Mouse (Mus musculus): Measurements from ENCODE around the gene Nudt17.
"Not testable (repeated sequence)": the region's sequence is repeated elsewhere in the genome, so short reads cannot be mapped to it uniquely, and the experiment has no call there.

Gene Nudt17

DNA sequence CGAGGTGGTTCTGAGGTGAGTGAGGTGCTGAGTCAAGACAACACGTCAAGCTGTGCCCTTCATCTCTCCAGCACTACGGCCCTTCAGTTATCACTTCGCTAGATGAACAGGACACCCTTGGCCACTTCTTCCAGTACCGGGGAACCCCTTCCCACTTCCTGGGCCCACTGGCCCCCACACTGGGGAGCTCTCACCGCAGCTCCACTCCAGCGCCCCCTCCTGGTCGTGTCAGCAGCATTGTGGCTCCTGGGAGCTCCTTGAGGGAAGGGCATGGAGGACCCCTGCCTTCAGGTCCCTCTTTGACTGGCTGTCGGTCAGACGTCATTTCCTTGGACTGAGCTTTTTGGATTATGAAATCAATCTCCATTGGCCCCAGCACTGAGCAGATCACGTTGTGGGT lies 3.6 kb downstream of the Nudt17 start:
- DNase-seq (ENCODE audit: low spot score in 2 of 2): peak; percentile 21 to 35

DNA sequence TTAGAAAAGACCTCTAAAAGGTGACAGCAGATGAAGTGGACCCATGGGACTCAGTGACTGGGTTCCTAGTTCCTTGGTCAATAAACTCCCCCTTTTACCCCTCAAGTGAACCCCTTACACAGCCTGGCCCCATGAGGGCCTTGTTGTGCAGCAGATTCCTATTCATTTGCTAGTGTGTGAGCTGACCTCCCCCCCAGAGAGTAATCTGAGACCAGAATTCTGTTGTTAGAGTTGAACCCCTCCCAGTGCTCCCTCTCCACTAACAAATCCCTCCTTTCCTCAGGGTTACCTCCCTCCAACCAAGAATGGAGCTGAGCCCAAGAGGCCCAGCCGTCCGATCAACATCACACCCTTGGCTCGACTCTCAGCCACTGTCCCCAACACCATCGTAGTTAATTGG lies 7.4 kb downstream of the Nudt17 start:
- DNase-seq (ENCODE audit: low spot score in 2 of 2): no peak

DNA sequence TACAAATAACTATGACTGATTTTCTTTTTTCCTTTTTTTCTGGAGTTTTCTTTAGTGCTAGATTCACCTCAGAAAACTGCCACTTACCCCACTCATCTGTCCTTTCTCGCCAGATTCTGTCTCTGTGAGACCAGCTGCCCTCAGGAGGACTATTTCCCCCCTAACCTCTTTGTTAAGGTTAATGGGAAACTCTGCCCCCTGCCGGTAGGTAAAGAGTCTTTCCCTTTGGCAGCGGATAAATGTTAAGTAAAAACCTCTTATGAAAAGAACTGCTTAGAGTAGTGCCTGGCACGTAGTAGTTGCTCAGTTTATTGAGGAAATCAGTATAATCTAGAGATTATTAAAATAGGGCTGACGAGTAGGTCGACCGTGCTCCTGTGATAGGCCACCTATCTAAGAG lies 8.0 kb downstream of the Nudt17 start:
- DNase-seq (ENCODE audit: low spot score in 2 of 2): peak in 1 of 2 experiments; percentile 30

DNA sequence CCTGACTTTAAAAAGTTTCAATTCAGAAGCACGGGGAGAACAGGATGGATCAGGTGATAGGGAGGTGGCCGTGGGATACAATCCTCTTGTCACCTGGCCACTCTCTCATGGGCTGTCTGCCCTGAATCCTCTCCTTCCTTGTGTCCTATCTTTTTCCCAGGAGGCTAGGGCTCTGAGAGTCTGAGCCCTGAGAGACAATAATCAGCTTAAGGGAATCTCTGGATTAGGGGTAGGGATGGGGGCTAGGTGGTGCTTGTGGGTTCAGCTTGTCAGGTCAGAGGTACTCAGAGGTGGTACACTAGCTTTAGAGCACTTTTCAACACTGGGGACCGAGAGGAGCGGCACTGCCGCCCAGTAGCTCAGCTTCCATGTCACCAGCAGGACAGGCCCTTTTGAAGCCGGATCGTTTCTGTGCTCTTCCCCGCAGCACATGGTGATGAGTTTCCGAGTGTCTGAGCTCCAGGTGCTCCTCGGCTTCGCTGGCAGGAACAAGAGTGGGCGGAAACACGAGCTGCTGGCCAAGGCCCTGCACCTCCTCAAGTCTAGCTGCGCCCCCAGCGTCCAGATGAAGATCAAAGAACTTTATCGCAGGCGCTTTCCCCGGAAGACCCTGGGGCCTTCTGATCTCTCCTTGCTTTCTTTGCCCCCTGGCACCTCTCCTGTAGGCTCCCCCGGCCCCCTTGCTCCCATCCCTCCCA lies 9.2 kb downstream of the Nudt17 start:
- no peak for DNase-seq (ENCODE audit: low spot score in 2 of 2)

DNA sequence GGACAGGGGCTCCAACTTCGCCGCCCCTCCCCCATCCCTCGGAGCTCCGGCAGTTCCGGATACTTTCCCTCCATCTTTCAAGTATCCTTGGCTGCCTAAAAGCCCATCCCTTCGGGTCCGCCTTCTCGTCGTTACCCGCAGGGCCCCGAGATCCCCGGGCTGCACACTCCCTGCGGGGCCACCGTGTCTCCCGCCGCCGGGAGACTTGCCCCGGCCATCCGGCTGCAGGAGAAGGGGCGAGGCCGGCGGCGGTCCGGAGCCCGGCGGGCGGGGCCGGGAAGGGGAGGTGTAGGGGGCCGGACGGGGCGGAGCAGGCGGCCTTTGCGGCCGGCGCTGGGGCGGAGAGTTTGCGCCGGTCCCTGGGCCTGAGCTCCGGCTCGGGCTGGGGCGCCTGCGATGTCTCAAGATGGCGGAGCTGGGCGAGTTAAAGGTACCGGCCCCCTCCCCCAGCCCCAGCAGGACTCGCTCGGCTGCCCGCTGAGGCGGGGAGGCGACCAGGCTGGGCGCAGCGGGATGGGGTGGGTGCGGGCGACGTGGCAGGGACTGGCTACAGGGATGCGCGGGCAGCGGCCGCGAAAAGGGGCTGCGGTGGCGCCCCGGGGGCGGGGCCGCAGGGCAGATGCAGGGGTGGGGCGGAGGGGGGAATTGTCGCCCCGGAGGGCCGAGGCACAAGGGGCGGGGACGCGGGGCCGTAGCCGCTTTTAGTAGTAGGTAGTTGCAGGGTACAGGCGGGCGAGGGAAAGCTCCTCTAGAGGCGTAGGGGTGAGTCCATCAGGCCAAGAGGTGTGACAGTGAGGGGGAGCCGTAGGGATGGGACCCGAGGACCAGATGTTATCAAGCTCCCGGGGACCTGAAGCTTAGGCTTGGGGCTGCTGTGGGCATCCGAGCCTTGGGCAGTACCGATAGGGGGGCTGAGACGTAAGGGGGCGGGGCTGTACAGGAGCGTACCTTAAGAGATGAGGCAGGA lies 11.3 kb downstream of the Nudt17 start:
- peak; percentile 84 for DNase-seq (ENCODE audit: low spot score in 2 of 2)

DNA sequence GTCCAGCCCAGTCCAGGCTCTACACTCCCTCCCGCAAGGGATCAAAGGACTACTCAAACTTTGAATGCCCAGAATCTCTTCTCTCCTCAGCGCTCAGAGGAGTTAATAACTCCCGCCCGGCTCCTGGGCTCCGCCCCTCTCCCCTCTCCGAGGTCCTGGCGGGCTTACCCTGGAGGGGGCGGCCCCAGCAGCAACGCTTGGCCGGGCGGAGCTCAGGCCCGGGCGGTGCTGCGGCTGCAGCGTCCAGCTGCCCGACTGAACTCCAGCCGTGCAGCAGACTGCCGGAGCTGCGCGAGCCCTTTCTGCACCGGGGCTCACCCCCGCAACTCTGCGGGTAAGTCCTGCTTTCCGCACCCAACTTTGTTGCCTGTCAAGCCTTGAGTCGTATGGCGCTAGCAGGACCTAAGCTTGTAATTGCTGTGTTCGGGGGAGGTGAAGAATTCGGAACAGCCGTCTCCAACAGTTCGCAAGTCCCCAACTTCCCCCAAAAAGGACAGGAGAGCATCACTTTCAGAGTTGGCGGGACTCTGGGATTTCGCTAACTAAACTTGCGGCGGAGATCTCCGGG lies 12.1 kb downstream of the Nudt17 start, which contains the start of gene Pias3:
Gene Pias3, plus strand, starts transcription at position 187 of the 568 bp plus-strand sequence.
- DNase-seq (ENCODE audit: low spot score in 2 of 2): peak; percentile 52 to 58

DNA sequence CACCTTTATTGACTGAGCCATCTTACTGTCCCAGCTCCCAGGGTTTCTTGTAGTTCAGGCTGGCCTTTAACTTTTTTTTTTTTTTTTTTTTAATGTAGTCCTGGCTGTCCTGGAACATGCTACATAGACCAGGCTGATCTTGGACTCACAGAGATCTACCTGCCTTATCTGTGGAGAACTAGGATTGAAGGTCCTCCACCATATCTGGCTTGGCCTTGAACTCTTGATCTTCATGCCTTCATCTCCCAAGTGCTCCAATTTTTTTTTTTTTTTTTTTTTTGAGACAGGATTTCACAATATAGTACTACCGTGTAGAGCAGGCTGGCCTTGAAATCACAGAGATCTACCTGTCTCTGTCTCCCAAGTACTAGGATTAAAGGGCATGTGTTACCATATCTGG lies 14.8 kb downstream of the Nudt17 start:
- DNase-seq (ENCODE audit: low spot score in 2 of 2): no peak

DNA sequence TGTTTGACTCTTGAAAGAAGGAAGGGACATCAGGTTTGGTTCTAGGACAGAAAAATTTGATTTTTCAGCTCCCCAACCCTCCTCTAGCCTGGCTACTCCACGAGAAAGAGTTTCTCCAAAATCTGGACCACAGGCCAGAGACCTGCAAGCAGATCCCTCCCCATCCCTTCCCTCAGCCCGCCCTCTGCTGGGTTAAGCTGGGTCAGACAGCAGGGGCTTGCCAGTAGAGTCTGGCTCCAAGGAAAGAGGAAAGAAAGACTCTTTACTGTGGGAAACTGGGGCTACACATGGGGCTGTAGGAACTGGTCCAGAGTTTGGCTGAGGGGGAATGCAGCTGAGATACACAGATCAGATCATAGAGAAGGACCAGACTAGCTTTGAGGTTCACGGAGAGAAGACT lies 15.9 kb downstream of the Nudt17 start:
- DNase-seq (ENCODE audit: low spot score in 2 of 2): no peak

DNA sequence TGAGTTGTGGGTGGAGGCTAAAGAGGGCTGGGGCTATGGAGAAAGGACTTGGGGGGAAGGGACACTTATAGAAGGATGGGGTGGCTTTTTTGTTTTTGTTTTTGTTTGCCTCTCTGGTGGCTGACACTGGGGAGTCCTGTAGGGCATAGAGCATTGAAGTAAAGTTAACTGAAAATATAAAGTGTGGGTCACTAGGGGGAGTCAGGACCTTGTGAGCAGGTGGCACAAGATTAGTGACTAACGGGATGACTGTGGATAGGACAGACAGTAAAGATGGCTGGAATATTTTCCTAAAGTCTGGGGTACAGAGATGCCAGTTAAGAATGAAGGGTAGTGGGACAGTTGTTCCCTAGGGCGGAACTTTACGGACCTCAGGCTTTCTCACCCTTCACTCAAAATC lies 18.1 kb downstream of the Nudt17 start:
- DNase-seq (ENCODE audit: low spot score in 2 of 2): no peak

DNA sequence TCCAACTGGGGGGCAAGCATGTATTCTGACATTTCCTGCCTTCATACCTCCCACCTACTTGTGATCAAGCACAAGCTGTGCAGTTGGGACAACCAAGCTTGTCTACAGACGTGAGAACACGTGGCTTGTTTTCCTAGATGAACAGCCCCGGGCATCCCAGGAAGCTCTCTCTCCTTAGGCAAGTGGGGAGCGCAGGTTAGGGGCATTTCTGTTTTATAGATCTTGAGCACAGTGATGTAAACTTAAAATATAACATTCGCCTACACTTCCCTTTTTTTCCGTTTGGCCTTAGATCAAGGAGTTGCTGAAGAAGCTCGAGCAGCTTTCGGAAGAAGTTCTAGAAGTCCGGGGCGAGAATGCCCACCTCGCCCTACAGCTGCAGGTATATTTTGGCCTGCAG lies 19.5 kb downstream of the Nudt17 start:
- DNase-seq (ENCODE audit: low spot score in 2 of 2): no peak

DNA sequence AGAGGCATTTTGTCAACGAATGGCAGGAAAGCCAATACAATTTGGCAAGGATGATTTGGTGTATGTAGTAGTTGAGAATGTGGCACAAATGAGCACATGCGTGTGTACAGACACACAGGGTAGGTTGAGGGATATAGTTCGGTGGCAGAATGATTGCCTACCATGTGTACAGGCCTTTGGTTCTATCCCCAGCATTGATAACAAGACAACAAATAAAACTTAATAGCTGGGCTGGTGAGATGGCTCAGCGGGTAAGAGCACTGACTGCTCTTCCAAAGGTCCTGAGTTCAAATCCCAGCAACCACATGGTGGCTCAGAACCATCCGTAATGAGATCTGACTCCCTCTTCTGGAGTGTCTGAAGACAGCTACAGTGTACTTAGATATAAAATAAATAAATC lies 22.3 kb downstream of the Nudt17 start:
- not testable (repeated sequence) for DNase-seq (ENCODE audit: low spot score in 2 of 2)

DNA sequence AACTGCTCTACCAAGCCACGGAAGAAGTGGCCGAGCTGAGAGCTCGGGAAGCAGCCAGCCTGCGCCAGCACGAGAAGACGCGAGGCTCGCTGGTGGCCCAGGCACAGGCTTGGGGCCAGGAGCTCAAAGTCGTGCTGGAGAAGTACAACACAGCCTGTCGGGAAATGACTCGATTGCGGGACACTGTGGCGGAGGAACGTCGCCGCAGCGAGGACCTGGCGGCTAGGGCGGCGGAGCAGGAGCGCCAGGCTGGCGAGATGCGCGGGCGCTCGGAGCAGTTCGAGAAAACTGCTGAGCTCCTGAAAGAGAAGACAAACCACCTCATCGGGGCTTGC lies 23.6 kb downstream of the Nudt17 start:
- no peak for DNase-seq (ENCODE audit: low spot score in 2 of 2)

DNA sequence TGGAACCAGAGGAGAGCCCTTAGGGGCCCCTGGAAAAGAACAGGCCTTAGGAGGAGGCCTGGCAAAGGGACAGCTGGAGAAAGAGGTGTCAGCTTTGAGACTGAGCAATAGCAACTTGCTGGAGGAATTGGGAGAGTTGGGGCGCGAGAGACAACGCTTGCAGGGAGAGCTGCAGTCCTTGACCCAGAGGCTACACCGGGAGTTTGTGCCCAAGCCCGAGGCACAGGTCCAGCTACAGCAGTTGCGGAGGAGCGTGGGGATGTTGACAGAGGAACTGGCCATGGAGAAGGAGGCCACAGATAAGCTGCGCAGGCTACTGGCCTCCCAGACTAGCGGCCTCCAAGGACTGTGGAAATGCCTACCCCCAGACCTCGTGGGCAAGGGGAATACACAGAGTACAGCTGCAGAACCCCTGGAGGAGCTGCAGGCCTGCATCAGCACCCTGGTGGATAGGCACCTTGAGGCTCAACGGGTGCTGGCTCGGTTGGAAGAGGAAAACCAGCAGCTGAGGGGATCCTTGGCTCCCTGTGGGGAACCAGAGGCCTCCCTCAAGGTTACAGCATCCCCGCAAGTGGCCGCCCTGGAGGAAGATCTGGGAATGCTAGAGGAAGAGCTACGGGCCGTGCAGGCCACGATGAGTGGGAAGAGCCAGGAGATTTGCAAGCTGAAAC lies 24.1 kb downstream of the Nudt17 start:
- no peak for DNase-seq (ENCODE audit: low spot score in 2 of 2)

DNA sequence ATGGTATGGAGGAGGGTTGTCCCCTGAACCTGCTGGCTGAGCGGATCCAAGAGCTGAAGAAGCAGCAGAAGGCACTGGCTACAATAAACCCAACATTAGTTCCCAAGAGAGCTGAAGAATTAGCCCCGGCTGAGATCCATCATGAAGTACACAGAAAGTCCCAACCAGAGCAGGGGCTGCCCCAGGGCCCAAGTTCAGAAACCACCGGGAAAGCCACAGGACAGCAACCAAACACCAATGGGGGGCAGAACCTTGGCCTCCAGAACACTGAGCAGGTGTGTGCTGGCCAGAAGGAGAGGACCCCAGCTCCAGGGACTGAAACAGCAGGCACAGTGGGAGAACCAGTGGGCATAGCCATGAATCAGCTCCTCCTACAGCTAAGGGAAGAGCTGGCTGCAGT lies 24.9 kb downstream of the Nudt17 start:
- no peak for DNase-seq (ENCODE audit: low spot score in 2 of 2)

DNA sequence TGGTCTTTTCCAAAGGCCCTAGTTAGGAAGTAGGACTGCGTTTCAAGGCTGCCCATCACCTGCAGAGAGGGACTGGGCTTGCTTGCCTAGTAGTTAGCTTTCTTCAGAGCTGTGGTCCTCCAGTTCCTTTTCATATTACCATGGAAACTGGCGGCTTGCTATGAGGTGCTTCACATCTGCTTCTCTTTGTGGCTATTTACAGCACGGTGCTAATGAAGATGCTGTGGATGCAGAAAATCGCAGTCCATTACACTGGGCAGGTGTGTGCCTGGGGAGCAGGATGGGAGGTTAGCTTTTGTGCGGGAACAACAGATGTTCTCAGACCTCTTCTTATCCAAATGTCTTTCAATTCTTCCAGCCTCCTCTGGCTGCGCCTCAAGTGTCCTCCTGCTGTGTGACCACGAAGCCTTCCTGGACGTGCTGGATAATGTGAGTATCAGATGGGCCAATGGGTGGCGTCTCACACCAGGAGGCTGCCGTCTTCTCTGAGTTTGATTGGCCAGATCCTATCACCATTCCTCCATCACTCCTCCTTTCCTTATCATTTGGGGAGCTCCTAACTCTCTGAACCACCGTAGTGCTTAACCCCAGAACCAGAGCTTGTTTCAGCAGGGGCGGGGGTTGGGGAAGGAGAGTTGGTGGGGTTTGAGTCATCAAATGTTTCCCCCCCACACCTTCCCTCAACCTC lies 27.9 kb downstream of the Nudt17 start:
- no peak for DNase-seq (ENCODE audit: low spot score in 2 of 2)

DNA sequence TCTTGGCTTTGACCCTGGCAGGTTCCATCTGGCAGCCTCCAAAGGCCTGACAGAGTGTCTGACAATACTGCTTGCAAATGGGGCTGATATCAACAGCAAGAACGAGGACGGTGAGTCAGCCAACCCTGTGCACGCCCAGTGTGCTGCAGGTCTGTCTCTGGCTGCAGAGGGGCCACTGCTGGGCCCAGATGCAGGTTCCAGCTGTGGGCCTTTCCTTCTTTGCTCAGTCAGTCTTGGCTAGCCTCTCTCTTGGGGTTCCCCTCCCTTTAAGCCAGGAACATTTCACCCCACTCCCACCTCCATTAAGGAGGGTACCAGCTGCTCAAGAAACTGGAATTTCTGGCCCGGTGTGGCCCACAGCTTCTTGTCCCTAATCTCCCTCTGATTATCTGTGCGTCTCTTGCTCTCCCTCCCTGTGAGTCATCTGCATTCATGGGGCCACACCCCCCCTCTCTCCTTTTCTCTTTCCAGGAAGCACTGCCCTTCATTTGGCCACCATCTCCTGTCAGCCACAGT lies 29.1 kb downstream of the Nudt17 start:
- no peak for DNase-seq (ENCODE audit: low spot score in 2 of 2)

DNA sequence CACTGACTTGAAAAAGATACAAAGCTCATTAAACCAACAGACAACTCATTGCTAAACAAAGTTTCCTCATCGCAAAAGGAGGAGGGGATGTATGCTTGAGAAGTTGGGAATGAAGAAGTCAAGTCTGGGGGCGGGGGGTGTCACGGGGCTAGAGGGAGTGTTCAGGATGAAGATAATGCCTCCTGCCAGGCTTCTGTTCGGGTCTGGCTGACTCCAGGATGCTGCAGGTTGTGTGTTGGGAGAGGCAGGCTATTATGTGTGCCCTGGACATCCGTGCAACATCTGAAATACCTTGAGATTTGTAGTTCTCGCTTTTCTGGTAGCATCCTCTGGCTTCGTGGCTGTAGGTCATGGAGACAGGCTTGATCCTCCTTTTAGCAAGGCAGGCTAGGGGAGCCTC lies 29.9 kb downstream of the Nudt17 start:
- no peak for DNase-seq (ENCODE audit: low spot score in 2 of 2)

DNA sequence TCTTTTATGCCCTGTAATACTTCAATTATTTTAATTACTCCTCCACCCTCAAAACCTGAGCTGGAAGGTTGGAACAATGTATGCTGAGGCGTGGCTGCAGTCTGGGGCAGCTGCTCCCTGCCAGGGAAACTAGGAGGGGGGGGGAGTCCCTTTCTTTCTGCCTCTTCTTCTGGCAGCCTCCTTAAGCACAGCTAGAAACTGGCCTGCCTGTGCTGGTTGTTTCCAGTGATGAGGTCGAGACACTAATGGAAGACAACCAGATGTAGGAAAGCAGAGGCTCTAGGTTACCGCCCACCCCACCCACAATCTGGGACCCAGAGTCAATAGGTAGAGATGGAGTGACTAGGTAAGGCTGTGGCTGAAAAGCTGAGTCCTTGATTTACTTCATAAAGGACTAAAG lies 32.7 kb downstream of the Nudt17 start:
- DNase-seq (ENCODE audit: low spot score in 2 of 2): no peak

DNA sequence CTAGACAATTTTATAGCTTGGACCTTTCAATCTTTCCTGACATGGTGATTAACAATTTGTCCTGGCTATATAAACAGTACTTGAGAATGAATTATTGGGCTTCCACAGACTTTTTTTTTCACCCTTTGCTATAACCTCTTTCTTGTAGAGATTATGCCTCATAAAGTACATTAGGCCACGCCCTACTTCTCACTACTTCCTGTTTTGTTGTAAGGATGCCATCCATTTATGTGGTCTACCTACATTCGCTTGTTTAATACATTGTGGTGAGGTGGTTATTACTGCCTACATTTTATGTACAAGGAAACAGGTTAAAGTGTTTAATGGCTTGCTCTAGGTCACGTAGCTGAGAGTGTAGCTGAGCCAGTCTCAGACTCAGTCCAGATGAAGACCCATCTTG lies 33.2 kb downstream of the Nudt17 start:
- no peak for DNase-seq (ENCODE audit: low spot score in 2 of 2)

DNA sequence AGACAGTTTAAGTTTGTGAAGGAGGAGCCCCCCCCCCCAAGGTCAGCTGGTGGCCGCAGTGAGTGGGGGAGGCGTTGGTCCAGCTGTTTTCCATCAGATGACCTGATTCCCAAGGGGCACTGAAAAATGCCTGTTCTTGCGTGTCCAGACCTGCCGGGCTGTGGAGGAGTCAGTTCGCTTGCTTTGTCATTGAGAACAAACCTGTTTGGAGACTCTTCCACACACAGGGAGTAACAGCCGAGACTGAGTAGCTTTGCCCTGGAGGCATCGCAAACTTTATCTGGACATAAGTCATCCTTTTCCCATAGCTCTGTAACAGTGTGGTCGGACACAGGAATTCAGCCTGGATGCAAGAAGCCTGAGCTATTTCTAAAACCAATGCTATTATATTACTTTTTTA lies 33.9 kb downstream of the Nudt17 start:
- DNase-seq (ENCODE audit: low spot score in 2 of 2): no peak

DNA sequence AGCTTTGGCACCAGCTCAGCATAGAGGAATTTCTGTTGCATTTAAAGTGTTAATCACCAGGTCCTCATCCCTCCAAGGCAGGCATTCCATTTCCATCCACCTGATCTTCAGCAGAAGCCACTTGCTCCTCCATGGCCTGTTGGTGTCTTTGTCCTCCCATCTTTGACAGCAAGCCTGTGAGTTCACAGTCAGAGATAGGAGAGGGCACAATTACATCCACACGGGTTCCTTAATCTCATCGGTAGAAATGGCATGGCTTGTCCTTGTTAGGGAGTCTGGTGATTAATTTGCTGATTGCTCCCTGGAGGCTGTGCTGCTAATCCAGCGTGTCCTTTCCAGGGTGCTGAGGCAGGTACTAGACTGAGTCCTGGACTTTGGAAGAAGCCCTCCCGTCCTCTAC lies 34.8 kb downstream of the Nudt17 start:
- DNase-seq (ENCODE audit: low spot score in 2 of 2): no peak

Data from natural killer cell, adult 2 months (primary cell).